Mouse (Mus musculus): ENCODE results near the gene Scn2b.

DNA sequence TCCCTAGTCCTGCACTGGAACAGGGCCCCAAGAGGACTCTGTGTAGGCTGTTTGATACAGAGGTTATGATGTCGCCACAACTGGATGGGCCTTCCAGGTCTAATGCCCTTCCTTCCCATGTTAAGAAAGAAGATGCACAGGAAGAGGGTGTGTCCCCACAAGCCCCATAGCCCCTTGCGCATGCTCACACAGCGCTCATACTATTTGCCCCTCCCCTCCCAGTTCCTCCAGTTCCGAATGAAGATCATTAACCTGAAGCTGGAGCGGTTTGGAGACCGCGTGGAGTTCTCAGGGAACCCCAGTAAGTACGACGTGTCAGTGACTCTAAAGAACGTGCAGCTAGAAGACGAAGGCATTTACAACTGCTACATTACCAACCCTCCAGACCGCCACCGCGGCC lies 7.6 kb downstream of the Scn2b start:
- TF ChIP-seq CTCF (conservative IDR thresholded peaks at IDR 0.05; ENCODE audit: low read length) (no peak), POU5F1 (IDR thresholded peaks at IDR 0.05; ENCODE audit: borderline replicate concordance, low read length) (no peak)

Data from E14TG2a.4 (cell line).